Mouse (Mus musculus): ENCODE measurements around the gene Btd. TPM values are rescaled to one million over a fixed set of nuclear protein-coding genes. Genes with fewer than 3 reads are reported as not detected.

Btd gene
- 10 to 100 TPM; 15.2 to 53.8 TPM for polyA plus RNA-seq (2012; fragmentation: generic; extraction: Trizol)

DNA sequence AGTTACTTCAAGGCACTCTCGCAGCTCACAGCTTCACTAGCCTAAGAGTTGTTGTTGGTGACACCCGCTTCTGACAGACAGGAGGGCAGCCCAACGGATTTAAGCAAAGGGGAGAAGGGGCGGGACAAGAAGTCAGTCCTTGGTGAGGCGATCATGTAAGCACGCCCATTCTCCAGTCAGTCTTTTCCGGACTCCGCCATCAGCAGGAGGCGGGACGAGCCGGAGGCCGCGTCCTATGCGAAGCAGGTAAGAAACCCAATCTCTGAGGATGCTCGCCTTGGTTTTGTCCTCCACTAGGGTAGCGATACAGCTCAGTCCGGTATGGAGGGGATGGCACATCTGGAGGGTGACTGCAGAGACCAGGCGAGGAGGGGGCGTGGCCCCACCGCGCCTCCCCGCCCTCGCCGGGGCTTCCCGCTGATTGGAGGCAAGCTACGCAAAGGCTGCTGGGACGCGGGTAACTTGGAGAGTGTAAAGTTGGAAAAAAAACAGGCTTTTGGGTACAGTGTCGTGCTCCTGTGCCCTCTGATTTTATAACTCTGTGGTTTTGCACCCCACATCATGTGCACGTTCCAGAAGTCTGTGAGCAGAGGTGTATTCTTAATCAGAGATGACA, at the start of gene Btd, which contains the start of gene Hacl1:
Gene Btd (plus strand): TSS at position 139 of the 616 bp plus-strand sequence.
Gene Hacl1 (minus strand): TSS at position 397 of the 616 bp plus-strand sequence.

GRCm38 (mm10) chr14:31591243-31591642, 49.6 kb upstream of the Btd start, which contains the start of gene Colq:
Colq (minus strand) TSS chr14:31591343.

GRCm38 (mm10) chr14:31640346-31640889, 410 bp upstream of the Btd start, which contains the start of gene Gm49387:
Gm49387 (minus strand) TSS chr14:31640878.

Other genes with a start within 250 kb of the Btd start
- 10 to 100 TPM in 1 of 2 experiments, 1 to 10 TPM in 1; 1.8 to 20.6 TPM for gene Sh3bp5, start 204.9 kb upstream of the Btd start, polyA plus RNA-seq (2012; fragmentation: generic; extraction: Trizol)
- 1 to 10 TPM; 1.1 to 6.3 TPM for gene Eaf1, start 146.6 kb upstream of the Btd start, polyA plus RNA-seq (2012; fragmentation: generic; extraction: Trizol)
- 10 to 100 TPM in 1 of 2 experiments, 1 to 10 TPM in 1; 1.2 to 11.4 TPM for gene Mettl6, start 146.0 kb upstream of the Btd start, polyA plus RNA-seq (2012; fragmentation: generic; extraction: Trizol)
- gene Colq, start 49.7 kb upstream of the Btd start, polyA plus RNA-seq (2012; fragmentation: generic; extraction: Trizol) = under 1 TPM; 0.02 to 0.17 TPM
- not detected for gene Gm49387, start 150 bp upstream of the Btd start, polyA plus RNA-seq (2012; fragmentation: generic; extraction: Trizol)
- gene Hacl1, start 258 bp downstream of the Btd start, polyA plus RNA-seq (2012; fragmentation: generic; extraction: Trizol) = 10 to 100 TPM in 1 of 2 experiments, 1 to 10 TPM in 1; 1.5 to 12.1 TPM
- 1 to 10 TPM in 1 of 2 experiments, under 1 TPM in 1; 0.80 to 6.0 TPM for gene Ankrd28, start 189.6 kb downstream of the Btd start, polyA plus RNA-seq (2012; fragmentation: generic; extraction: Trizol)

All from C3H10T1/2 (cell line).